ENCODE assay signal across 22 mouse cellular contexts in the genomic region with DNA sequence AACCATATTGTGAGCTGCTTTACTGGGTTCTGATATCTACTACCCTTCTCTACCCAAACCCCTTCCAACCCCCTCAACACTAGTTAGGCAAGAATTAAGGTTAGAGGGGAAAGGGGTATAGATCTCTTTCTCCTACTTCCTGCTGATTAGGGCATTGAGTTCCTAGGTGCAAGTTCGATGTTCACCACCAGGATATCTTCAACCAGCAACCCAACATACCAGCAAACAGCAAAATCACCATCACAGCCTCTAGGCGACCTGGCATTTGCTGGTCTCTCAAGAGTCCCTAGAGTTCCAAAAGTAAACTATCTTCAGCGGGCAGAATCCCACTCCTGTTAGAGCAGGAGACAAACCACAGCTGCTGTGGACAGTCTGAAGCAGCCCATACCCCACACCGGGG. TPM values are rescaled to one million over a fixed set of nuclear protein-coding genes. Genes with fewer than 3 reads are reported as not detected.
DNase-seq lines count a peak whose midpoint lies in the region; ATAC-seq and TF ChIP-seq lines count a peak whose summit lies in the region.
"Had no signal": no experiment of that assay in that cellular context is flagged by ENCODE, and none has a peak within 500 bp of the region (broad histone marks: within the 10 kb centered on the region; RNA-seq: fewer than 3 reads in every experiment).

No protein-coding gene starts in this region.

- WGBS in hindbrain, embryonic 10.5 days = 79% methylated on average over 4 of the region's 4 CpGs
- 81% methylated on average over 4 of the region's 4 CpGs for WGBS in hindbrain, postnatal 0 days
- WGBS in midbrain, postnatal 0 days = 82% methylated on average over 4 of the region's 4 CpGs
- 81% methylated on average over 4 of the region's 4 CpGs for WGBS in midbrain, embryonic 15.5 days

- no peaks in the 10 kb centered on the region for H3K9me3 ChIP-seq in hindbrain, embryonic 10.5 days
- no peaks in the 10 kb centered on the region for H3K9me3 ChIP-seq in hindbrain, postnatal 0 days (ENCODE audit: low read length)
- H3K9me3 ChIP-seq in midbrain, postnatal 0 days (ENCODE audit: low read length) = no peaks in the 10 kb centered on the region
- H3K9me3 ChIP-seq in midbrain, embryonic 15.5 days = no peaks in the 10 kb centered on the region
- H3K9me3 ChIP-seq: embryonic facial prominence, embryonic 15.5 days; forebrain, embryonic 10.5 days; heart, embryonic 10.5 days had no signal

- H3K27me3 ChIP-seq in hindbrain, embryonic 10.5 days (ENCODE audit: insufficient read depth, poor library complexity, severe bottlenecking) = no peaks in the 10 kb centered on the region
- H3K27me3 ChIP-seq in hindbrain, postnatal 0 days (ENCODE audit: insufficient read depth, low read length) = no peaks in the 10 kb centered on the region
- no peaks in the 10 kb centered on the region for H3K27me3 ChIP-seq in midbrain, postnatal 0 days (ENCODE audit: insufficient read depth, low read length)
- H3K27me3 ChIP-seq in midbrain, embryonic 15.5 days (replicated peaks) = no peaks in the 10 kb centered on the region
- H3K27me3 ChIP-seq: embryonic facial prominence, embryonic 15.5 days had no signal

- peak; percentile 1 for DNase-seq in hindbrain, embryonic 10.5 days (ENCODE audit: low spot score)
- no peak for DNase-seq in hindbrain, postnatal 0 days (ENCODE audit: low spot score)
- no peak for DNase-seq in midbrain, postnatal 0 days (ENCODE audit: low spot score)
- DNase-seq in gastrocnemius, postnatal 4 days (ENCODE audit: low spot score in 2 of 2) = no peak
- no peak for DNase-seq in right cerebral cortex, postnatal 10 days (ENCODE audit: low spot score in 2 of 2)
- DNase-seq: adrenal gland, adult 2 months; adrenal gland, postnatal 25 days; cerebellum, adult 18-20 months; cerebellum, adult 9-11 months; embryo, embryonic 11 days; gastrocnemius, adult 2 months; gastrocnemius, postnatal 25 days; heart, adult 18-20 months; heart, postnatal 10 days had no signal

- ATAC-seq in hindbrain, postnatal 0 days = no peak
- ATAC-seq in midbrain, postnatal 0 days (ENCODE audit: low FRiP score) = no peak
- ATAC-seq in midbrain, embryonic 15.5 days (replicated peaks) = no peak
- 0 out of 2 replicates have a peak, but pooled peaks have one; percentile 26 for ATAC-seq in megakaryocyte progenitor cell, adult 5-6 weeks (replicated peaks; ENCODE audit: poor library complexity)
- ATAC-seq: forebrain, embryonic 14.5 days had no signal

- H3K4me1 ChIP-seq in hindbrain, embryonic 10.5 days (replicated peaks) = peaks cover 12% of the 10 kb centered on the region
- H3K4me1 ChIP-seq in hindbrain, postnatal 0 days (ENCODE audit: insufficient read depth, low read length) = peaks cover 4% of the 10 kb centered on the region; the same call in 1 of the 2 replicates
- no peaks in the 10 kb centered on the region for H3K4me1 ChIP-seq in midbrain, postnatal 0 days (ENCODE audit: insufficient read depth, low read length)
- H3K4me1 ChIP-seq in midbrain, embryonic 15.5 days = no peaks in the 10 kb centered on the region

- H3K9ac ChIP-seq in hindbrain, postnatal 0 days (replicated peaks; ENCODE audit: low read length) = no peak overlapping the region
- H3K9ac ChIP-seq in midbrain, postnatal 0 days (replicated peaks; ENCODE audit: low read length, poor library complexity, severe bottlenecking) = no peak overlapping the region
- no peak overlapping the region for H3K9ac ChIP-seq in midbrain, embryonic 15.5 days
- H3K9ac ChIP-seq: embryonic facial prominence, embryonic 15.5 days; hindbrain, embryonic 14.5 days had no signal

- no peak overlapping the region for H3K27ac ChIP-seq in hindbrain, embryonic 10.5 days
- H3K27ac ChIP-seq in hindbrain, postnatal 0 days = no peak overlapping the region
- H3K27ac ChIP-seq in midbrain, postnatal 0 days (ENCODE audit: low read depth, low read length) = no peak overlapping the region
- H3K27ac ChIP-seq in midbrain, embryonic 15.5 days = no peak overlapping the region
- H3K27ac ChIP-seq: embryonic facial prominence, embryonic 15.5 days; forebrain, embryonic 10.5 days; gastrocnemius, adult 2 months; heart, embryonic 10.5 days; hindbrain, embryonic 14.5 days had no signal

- H3K4me3 ChIP-seq in hindbrain, embryonic 10.5 days = no peak overlapping the region
- H3K4me3 ChIP-seq in hindbrain, postnatal 0 days (ENCODE audit: low read length) = no peak overlapping the region
- H3K4me3 ChIP-seq in midbrain, postnatal 0 days (ENCODE audit: low read depth, low read length) = no peak overlapping the region
- no peak overlapping the region for H3K4me3 ChIP-seq in midbrain, embryonic 15.5 days
- H3K4me3 ChIP-seq: embryonic facial prominence, embryonic 15.5 days; erythroblast, embryonic 14.5 days; forebrain, embryonic 10.5 days; gastrocnemius, adult 2 months; heart, embryonic 10.5 days had no signal

- H3K4me2 ChIP-seq in hindbrain, postnatal 0 days (ENCODE audit: low read depth, low read length) = no peak overlapping the region
- no peak overlapping the region for H3K4me2 ChIP-seq in midbrain, postnatal 0 days (ENCODE audit: low read depth, low read length, poor library complexity, severe bottlenecking)
- H3K4me2 ChIP-seq in midbrain, embryonic 15.5 days = no peak overlapping the region
- H3K4me2 ChIP-seq: embryonic facial prominence, embryonic 15.5 days; hindbrain, embryonic 14.5 days had no signal

- TF ChIP-seq CTCF in hindbrain, postnatal 0 days (IDR thresholded peaks at IDR 0.05; ENCODE audit: low read depth) = no peak
- TF ChIP-seq CTCF in midbrain, postnatal 0 days (IDR thresholded peaks at IDR 0.05) = peak; percentile 8; the same call in 1 of the 2 replicates

- no peaks in the 10 kb centered on the region for H3K36me3 ChIP-seq in hindbrain, embryonic 10.5 days
- no peaks in the 10 kb centered on the region for H3K36me3 ChIP-seq in hindbrain, postnatal 0 days (ENCODE audit: insufficient read depth, low read length)
- H3K36me3 ChIP-seq in midbrain, postnatal 0 days (ENCODE audit: insufficient read depth, low read length) = no peaks in the 10 kb centered on the region
- no peaks in the 10 kb centered on the region for H3K36me3 ChIP-seq in midbrain, embryonic 15.5 days (replicated peaks)
- H3K36me3 ChIP-seq: embryonic facial prominence, embryonic 15.5 days; forebrain, embryonic 10.5 days; heart, embryonic 10.5 days had no signal

RNA-seq across cellular contexts. Expression of gene Suclg2, which starts 33.4 kb away (rescaled TPM):
- polyA plus RNA-seq in hindbrain, embryonic 10.5 days (2016; fragmentation: Nextera tagmentation; extraction: Ambion mirVana) = 35.8 and 54.7 TPM in 2 replicates
- 13.7 and 13.9 TPM in 2 replicates for total RNA-seq in hindbrain, postnatal 0 days (2014; rRNA removed)
- 22.6 and 24.6 TPM in 2 replicates for polyA plus RNA-seq in hindbrain, postnatal 0 days (2015; fragmentation: Nextera tagmentation; extraction: Ambion mirVana)
- 13.5 and 14.4 TPM in 2 replicates for total RNA-seq in midbrain, postnatal 0 days (2014; rRNA removed)
- 15.7 and 17.4 TPM in 2 replicates for polyA plus RNA-seq in midbrain, postnatal 0 days (2015; fragmentation: Nextera tagmentation; extraction: Ambion mirVana)
- polyA plus RNA-seq in midbrain, embryonic 15.5 days (2015; fragmentation: Nextera tagmentation; extraction: Ambion mirVana) = 13.6 and 14.9 TPM in 2 replicates
- 44.3 and 46.0 TPM in 2 replicates for total RNA-seq in megakaryocyte progenitor cell, adult 5-6 weeks (2015)
- 58.8 and 134 TPM in 2 replicates for total RNA-seq in megakaryocyte progenitor cell, adult 5-6 weeks (2017)
- 10 to 100 TPM; 33.2 to 39.6 TPM for total RNA-seq in gastrocnemius, postnatal 4 days (2021)
